Mouse (Mus musculus) B cell, adult 2 months (primary cell): ENCODE data around the gene Dop1b.
"Not testable (repeated sequence)": the region's sequence is repeated elsewhere in the genome, so short reads cannot be mapped to it uniquely, and the experiment has no call there.

Experiments used
- DNase-seq, 2 experiments: peaks; one replicate each; pipeline ENCODE4 v3.0.0; 2022

Gene Dop1b

DNA sequence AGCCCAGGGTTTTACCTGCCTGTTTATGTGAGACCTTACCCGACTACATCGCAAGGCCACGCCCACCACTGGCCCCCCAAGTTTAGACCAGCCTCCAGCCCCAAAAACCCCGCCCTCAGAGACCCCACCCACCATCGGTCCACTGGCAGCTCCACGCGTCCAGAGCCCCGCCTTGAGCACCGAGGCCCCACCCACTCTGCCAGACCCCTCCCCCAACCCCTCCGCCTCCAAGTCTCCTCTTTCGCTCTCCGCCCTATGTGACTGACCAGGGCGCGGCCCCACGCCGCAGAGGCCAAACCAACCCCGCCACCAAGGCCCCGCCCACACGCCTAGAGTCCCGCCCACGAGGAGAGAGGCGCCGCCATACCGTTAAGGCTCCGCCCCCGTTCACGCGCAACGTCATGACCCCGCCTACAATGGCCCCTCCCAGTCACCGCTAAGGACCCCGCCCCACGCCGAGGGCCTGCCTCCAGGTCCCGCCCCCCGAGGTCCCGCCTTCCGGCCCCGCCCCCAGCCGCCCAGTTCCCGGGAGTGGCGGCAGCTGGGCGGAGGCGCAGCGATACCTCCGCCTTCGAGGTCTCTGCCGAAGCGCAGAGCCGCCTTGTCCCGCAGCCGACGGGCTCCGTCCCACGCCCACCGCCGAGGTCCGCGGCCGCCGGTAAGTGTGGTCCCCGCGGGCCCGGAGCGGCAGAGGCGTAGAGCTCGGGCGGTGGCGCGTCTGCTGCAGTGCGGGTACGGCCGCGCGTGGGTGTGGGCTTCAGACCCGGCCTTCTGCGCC is at the start of gene Dop1b:
Dop1b (plus strand) TSS at position 494 of the 778 bp plus-strand sequence.
- peak; percentile 100 for DNase-seq

DNA sequence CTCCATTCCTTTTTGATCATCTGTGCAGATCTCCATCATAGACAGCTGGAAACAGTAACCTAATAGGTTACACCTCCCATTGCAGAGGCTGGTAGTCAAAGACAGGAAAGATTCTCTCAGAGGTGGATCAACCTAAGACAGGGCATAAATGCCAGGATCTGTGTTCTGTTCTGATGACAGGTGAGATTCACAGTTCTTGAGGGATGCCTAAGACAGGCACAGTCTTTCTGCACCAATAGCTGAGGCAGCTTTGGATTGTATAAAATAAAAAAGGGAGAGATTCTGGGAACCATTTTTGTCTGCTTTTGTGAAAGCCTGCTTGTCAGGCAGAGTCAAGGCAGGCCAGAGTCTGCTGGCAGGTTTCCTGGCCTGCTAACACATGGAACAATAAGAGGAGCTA is 43.7 kb upstream of the Dop1b start:
- DNase-seq = no peak

DNA sequence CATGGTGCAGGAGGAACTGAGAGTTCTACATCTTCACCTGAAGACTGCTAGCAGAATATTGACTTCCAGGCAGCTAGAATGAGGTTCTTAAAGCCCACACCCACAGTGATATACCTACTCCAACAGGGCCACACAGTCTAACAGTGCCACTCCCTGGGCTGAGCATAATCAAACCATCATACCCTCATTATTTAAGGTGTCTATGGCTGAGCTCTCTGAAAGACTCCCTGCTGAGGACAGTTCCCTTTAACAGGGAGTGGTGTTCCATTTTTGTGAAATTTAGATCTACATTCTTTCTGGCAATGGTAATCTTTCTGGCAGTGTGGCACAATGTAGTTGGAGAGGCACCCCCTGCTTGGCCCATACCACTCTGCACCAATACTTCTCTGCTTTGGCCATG is 42.2 kb upstream of the Dop1b start:
- no peak for DNase-seq

DNA sequence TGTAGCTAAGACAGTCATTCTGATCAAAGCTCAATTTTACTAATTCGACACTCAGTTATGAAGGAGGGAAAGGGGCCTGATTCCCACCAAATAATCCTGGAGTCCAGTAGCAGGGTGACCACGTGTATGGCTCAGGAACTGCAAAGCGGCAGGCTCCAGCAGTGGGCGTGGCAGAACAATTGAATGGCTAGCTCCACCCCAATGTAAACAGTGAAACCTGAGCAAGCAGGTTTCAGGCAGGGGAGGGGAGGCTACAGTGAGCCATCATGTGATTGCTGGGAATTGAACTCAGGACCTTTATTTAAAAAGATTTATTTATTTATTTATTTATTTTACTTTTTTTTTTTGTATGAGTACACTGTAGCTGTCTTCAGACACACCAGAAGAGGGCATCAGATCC is 41.2 kb upstream of the Dop1b start:
- DNase-seq = not testable (repeated sequence)

DNA sequence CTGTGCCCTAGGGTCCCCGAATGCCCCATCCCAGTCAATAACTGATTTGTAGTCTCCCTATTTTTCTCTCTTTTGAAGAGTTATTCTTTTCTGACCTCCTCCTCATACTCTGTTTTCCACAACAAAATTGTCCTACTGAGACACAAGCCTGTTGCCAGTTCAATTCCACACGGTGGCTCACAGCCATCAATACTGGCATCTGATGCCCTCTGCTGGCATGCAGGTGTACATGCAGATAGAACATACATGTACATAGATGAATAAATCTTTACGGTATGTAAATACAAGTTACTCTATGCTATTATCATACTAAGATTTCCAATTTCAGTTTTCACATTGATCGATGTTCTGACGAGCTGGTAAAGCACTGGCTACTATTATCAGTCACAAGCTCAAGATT is 40.6 kb upstream of the Dop1b start:
- DNase-seq = no peak

DNA sequence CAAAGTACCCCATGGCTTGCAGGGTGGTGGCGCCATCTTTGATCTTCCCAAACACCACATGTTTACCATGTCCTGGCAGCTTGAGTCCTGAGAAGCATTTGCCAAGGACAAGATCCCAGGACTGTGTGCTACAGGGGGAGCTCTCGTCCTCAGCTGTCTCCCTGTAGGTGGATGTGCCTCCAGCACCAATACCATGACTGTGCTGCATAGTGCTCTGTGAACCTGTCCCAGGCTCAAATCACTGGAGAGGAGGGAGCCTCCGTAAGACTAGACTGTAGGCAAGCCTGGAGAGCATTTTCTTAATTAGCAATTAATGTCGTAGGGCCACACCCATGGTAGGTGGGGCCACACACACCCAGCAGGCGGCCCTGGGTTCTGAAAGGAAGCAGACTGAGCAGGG is 35.3 kb upstream of the Dop1b start:
- no peak for DNase-seq

DNA sequence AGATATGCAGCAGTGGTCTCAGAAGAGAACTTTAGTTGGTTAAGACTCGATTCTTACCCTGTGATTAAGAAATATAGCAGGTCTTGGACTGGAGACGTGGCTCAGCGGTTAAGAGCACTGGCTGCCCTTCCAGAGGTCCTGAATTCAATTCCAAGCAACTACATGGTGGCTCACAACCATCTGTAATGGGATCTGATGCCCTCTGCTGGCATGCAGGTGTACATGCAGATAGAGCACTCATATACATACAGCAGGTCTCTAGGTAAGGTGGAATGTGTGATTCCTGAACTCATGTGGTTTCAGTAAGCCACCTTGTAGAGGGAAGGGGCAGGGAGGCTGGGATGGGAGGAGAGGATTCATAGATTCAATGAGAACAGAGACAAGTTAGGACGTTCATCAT is 33.5 kb upstream of the Dop1b start:
- DNase-seq = no peak

DNA sequence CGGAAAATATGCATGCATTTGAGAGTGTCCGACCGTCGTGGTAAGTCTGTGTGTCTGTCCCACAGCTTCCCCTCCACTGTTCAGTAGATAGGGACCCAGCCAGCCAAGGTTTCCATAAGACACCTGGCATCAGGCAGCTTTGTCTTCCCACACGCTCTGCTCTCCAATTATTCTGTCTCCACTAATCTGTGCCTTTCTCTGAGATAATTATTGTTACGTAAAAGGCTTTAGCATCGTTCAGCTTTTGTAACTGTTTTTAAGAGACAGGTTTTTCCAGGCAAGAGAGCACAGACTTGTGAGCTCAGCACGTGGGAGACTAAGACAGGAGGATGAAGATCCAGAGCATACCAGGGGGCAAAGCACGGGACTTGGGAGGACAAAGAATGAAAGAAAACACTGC is 32.5 kb upstream of the Dop1b start:
- no peak for DNase-seq

DNA sequence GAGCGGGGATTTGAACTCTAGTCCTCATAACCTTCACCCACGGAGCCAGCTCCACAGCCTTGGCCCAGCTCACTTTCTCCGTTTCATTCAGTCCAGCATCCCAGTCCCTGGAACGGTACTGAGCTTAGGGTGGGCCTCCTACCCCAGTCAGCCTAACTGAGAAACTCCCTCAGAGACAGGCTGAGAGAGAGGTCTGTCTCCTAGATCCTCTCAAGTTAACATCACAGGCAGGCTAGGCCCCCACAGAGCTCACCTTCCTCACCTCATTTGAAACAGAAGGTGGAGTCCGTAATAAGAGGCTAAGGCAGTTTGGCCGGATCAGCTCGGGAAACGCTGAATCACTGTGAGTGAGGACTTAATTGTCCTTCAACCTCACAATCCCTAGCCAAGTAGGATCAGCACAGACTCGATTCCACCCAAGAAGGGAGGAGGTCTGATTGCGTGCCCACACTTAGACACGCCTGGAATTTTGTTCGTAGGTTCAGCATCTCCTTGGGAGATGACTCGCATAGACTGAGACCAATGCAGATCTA is 29.5 kb upstream of the Dop1b start:
- no peak for DNase-seq

DNA sequence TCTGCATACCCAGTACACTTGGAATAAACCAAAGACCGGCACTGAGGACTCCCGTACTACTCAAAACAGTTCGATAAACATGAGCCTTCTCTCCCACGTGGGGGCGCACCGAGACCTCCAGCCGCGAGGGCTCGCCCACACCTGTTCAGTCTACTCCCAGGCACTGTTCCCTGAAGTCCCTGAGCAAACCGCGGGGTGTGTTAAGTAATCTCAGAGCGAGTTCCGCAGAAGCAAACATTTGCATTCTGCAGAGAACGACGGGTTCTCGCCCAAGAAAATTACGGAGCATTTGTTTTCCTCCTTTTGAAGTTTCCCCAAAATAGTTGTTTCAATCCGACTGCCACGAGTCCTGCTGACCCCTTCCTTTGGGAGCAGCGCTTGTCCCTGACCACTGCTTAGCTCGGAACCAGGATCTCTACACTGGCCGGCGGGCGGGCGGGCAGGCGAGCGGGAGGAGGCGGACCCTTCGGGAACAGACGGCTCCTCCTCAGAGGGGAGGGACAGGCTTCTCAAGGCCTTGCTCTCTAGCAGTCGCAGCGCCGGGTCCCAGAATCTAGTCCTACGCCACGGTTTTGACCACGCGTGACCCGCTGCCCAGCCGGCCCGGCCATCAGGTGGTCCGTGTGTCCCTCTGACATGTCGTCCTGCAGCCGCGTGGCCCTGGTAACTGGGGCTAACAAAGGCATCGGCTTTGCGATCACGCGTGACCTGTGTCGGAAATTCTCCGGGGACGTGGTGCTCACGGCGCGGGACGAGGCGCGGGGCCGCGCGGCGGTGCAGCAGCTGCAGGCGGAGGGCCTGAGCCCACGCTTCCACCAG is 28.8 kb upstream of the Dop1b start, which contains the start of gene Cbr3:
Cbr3 (plus strand) TSS at position 527 of the 819 bp plus-strand sequence.
- peak; percentile 83 to 84 for DNase-seq

DNA sequence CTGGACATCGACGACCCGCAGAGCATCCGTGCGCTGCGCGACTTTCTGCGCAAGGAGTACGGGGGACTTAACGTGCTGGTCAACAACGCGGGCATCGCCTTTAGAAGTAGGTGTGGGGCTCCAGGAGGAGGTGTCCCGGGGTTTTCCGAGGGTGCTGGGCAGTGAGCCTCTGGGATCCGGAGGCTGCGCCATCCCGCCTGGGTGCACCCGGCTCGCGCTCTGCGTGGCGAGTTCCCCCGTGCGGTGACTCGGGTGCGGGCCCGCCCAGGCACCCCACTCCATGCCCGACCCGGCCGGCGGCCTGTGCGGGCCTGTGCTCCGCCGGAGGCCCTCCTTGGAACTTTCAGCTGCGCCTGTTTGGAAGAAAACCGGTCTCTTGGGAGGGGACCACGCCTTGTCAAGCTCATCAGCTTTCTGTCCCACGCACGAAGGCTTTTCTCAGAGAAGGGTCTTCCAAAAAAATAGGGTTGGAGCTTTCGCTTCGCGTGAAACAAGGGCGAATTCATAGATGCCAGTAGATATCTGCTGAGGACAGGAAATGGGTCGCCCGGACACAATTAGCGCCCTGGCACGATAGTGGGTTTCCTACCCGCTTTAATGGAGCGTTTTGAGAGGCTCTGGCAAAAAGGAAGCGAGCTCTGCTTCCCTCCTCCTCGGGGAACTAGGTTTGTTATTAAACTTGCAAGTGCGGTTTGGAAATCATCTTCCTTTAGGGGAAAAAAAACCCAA is 28.0 kb upstream of the Dop1b start:
- peak; percentile 32 to 33 for DNase-seq

DNA sequence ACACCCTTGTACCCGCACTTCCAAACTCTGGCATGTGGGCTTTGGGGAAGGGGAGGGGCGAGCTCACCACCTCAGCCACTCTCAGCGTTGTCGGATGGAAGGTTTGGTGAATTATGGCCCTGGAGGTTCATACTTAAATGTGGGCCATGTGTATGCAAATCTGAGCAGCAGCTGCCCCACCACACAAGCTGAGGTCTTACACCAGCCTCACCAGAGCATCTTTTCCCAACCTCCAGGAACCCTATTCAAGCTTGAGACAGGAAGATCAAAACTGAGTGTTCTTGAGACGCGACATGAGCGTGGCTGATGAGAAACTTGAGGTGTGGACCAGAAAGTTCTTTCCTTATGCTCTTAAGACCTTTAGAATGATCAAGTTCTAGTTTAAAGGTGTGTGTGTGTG is 27.3 kb upstream of the Dop1b start:
- peak in 1 of 2 experiments; percentile 12 for DNase-seq

DNA sequence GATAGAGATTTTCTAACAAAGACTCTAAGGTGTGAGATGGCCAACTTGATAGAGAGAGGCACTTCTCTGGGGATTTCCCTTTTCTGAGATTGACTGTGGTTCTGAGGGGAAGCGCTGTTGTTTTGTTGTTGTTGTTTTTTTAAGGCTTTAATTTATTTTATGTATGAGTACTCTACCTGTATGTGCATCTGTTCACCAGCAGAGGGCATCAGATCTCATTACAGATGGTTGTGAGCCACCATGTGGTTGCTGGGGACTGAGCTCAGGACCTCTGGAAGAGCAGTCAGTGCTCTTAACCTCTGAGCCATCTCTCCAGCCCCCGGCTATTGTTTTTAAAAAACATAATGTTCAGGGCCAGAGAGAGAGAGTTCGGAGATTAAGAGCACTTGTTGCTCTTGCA is 25.9 kb upstream of the Dop1b start:
- peak; percentile 8 to 13 for DNase-seq

DNA sequence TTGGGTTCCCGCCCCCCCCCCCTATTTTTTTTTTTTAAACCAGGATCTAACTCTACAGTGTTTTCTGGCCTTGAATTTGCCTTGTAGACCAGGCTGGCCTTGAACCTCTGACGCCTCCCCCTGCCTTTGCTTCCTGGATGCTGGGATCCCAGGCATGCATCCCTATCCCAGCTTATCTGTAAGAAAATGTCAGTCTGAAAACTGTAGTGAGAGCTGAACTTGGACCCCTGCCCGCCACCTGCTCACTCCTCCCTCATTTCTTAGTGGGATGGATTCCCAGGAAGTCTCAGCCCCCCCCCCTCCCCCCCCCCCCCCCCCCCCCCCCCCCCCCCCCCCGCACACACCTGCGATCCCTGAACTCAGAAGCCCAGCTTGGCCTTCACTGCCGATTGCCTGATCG is 25.3 kb upstream of the Dop1b start:
- no peak for DNase-seq

DNA sequence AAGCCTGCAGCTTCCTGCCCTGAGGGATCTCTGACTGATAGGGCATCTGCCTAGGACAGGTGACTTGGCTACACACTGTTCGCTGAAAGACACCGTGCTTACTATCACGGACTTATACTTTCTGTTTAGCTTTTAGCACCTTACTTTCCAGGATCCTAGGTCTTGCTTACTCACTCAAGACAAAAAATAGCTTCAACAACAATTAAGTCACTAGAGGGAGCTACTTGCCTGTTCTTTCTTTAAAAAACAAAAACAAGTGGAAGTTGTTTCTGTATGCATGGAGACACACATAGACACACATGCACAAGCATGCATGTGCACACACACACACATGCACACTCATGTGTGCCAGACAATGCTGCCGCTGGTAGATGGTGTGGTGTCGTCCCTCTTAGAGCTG is 24.8 kb upstream of the Dop1b start:
- peak; percentile 34 to 35 for DNase-seq

DNA sequence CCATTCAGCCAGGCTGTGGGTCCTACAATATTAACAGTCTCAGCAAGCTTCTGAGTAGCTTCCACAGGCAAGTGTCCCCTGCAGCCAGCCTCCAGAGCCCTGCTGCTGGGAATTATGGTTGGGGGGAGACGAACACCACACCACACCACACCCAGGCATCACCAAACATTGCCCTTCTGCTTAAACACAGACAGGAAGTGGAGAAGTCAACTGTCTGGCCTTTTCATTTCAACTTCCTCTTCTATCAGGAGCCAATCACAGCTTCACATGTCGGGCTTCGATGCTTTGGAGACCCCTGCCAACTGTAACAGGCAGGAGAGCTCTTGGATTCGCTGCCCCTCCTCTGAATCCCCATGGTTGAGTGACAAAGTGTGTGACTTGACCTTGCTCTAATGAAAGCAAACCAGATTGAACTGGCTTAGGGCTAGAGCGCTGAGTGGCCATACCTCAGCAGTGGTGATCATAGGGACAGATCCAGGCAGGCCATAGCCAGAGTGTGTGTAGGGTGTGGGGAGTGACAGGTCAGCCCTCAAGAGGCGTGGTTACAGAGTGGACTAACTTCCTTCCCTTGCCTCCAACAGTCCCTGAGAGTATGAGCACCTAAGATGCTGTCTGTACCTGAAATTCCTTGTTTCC is 20.4 kb upstream of the Dop1b start:
- DNase-seq = no peak

DNA sequence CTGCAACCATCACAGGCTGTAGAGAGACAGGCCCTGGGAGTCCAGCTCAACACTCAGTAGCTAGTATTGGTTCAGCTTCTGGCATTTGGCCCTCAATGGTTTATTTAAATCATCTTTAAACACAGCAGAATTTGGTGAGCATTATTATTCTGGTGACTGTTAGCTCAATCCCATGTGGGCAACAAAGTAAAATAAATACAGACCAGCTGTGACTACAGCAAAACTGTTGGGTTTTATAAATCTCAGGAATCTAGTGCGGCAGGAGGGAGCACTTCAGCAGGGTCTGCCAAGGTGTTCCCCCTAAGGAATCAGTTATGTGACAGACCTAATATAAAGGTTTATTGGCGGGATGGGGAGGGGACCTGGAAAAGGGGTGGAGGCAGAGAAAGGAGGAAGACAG is 19.0 kb upstream of the Dop1b start:
- DNase-seq = no peak

DNA sequence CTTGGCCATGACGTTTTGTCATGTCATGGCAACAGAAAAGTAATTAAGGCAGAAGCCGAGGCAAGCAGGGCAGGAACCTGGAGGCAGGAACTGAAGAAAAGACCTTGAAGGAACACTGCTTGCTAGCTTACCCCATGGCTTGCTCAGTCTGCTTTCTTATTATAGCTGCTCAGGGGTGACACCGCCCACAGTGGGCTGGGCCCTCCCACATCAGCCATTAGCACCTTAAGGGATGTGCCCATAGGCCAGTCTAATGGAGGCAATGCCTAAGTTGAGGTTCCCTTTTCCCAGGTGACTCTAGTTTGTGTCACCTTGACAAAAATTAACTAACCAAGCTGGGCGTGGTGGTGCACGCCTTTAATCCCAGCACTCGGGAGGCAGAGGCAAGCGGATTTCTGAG is 4.6 kb upstream of the Dop1b start:
- no peak for DNase-seq

DNA sequence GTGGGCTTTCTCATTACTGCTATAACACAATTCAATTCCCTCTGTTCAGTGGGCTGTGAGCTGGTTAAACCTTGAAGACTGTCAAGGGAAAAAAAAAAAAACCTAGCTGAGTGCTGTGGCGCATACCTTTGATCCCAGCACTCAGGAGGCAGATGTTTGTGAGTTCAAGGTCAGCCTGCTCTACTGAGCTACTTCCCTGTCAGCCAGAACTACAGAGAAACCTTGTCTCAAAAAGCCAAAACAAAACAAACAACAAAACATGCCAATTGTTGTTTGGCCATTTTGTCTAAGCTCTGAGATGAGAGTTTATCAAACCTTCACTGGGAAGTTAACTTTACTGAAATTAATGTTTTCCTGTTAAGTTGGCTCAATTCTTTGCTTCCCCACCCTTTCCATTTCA is 2.5 kb upstream of the Dop1b start:
- no peak for DNase-seq

DNA sequence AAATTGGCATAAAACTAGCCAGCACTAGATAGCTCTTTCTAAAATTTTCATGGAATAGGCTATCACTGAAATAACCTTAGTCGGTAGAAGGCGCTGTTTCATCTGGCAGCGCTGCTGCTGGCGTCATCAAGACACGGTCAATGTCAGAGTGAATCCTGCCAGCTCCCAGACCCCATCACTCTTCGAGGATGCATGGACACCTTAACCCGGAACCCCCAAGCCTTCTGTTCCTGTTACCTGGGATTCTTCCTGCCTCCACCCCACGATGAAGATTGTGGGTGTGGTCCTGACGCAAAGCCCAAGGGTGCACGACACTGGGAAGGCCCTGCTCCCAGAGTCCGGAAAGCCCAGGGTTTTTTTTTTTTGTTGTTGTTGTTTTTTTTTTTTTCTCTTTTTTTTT is 780 bp upstream of the Dop1b start:
- peak; percentile 76 to 80 for DNase-seq

DNA sequence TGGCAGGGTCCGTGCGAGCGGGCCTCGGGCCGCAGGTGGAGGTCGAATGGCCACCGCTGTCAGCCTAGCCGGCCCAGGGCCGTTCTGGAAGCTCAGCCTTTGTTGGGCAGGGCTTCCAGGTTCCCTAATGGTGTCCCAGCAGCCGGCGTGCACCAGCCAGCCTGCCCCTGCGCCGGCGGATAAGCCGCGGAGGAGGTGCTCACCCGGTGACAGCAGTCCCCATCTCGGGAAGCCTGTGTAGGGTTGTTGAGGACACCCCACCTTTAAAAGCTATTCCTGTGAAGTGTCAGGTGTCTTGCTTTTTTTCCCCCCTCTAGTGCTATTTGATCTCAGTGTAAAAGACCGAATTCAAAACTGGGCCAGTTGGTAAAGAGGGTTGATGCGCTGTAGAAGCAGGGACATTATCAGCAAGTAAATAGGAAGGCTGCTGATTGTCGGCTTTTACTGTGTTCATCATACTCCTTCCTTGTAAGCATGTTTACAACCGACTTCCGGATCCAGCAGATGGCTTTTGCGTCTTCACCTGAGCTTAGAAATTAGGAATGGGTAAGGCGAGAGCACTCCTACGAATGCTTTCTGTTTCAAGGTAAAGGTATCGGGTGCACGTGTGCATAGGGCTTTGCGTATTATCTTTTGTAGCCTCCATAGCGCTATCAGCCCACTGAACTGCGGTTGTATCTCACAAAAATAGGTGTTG is 633 bp downstream of the Dop1b start:
- no peak for DNase-seq

DNA sequence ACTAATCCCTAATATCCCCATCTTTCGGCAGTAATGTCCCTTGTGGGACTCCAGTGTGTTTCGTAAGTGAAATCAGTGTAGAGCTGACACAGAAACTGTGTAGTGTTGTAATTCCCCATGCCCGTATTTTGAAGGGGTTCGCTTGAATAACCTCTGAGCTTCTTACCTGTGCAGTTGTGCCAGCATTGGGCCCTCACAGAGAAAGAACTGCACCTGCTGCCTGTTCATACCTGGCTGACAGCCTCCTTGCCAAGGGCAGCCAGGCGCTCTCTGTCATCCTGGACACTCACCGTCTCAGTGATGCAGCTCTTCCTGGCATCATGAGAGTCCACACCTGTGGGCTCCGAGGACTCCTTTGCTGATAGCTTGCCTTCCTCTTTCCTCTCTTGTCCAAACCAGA is 1.3 kb downstream of the Dop1b start:
- no peak for DNase-seq
